Comparison of ENCODE assay signal across 10 mouse cellular contexts in the genomic region with DNA sequence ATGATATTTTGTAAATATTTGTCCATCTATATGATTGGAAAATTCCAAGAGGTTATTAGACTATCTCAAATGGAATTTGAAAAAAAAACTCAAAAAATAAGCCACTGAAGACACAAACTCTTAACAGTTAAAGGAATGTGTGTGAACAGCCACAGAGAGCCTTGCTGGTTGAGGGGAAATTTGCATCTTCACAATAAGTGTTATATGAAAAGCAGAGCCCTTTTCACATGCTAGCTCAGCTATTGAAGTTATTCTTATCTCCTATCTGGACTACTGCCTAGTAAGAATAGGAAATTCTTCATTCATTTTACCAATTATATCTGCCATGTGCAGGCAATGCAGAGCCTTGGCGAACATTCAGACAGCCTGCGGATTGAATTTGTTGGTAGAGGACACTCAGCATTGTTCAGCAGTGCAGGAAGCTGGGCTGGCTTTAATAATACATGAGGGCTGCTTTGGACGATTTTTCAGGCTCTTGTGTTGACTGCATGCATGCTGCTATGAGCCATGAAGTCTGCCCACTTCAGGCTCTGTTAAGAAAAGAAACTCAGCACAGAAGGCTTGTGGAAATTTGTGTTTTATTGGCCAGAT.
A peak's percentile ranks its signal among the peaks of the same experiment; 100 is the strongest.
DNase-seq lines count a peak whose midpoint lies in the region; ATAC-seq and TF ChIP-seq lines count a peak whose summit lies in the region.
"Had no signal": no experiment of that assay in that cellular context is flagged by ENCODE, and none has a peak within 500 bp of the region (broad histone marks: within the 10 kb centered on the region; RNA-seq: fewer than 3 reads in every experiment).

No protein-coding gene starts in this region.

- H3K27me3 ChIP-seq in lung, postnatal 0 days (replicated peaks; ENCODE audit: insufficient read depth, low read length) = no peaks in the 10 kb centered on the region

- no peak for TF ChIP-seq CTCF in lung, postnatal 0 days (IDR thresholded peaks at IDR 0.05)
- TF ChIP-seq CTCF in gastrocnemius, adult 2 months (IDR thresholded peaks at IDR 0.05) = no peak

- intact Hi-C loops in left cerebral cortex, postnatal 36 days (cut with DNase I) = loop anchor here (10.0 kb wide), 1 partner anchor 383 kb away; no protein-coding TSS in a partner anchor
- intact Hi-C loops in gastrocnemius, adult 2 months (cut with DNase I) = no loop called here

- no peaks in the 10 kb centered on the region for H3K9me3 ChIP-seq in lung, postnatal 0 days (ENCODE audit: low read length)
- H3K9me3 ChIP-seq: heart, embryonic 10.5 days had no signal

- WGBS in lung, postnatal 0 days = 14% methylated on average over 3 of the region's 3 CpGs

- no peak overlapping the region for H3K4me3 ChIP-seq in lung, postnatal 0 days (ENCODE audit: low read depth, low read length)
- no peak overlapping the region for H3K4me3 ChIP-seq in gastrocnemius, adult 2 months
- H3K4me3 ChIP-seq: heart, embryonic 10.5 days had no signal

- no peaks in the 10 kb centered on the region for H3K36me3 ChIP-seq in lung, postnatal 0 days (ENCODE audit: insufficient read depth, low read length)
- H3K36me3 ChIP-seq: heart, embryonic 10.5 days had no signal

- no peak for TF ChIP-seq EP300 in lung, postnatal 0 days (IDR thresholded peaks at IDR 0.05)

- H3K4me2 ChIP-seq in lung, postnatal 0 days (replicated peaks; ENCODE audit: low read depth, low read length) = no peak overlapping the region

- no peak for ATAC-seq in lung, postnatal 0 days

- DNase-seq in cerebellum, postnatal 25 days = peak; percentile 6 to 7
- DNase-seq in cerebellum, postnatal 36 days = no peak
- peak; percentile 21 for DNase-seq in lung, postnatal 0 days (ENCODE audit: low spot score)
- DNase-seq in lung, postnatal 10 days = no peak
- DNase-seq in left cerebral cortex, postnatal 36 days (ENCODE audit: low spot score in 2 of 2) = peak; percentile 15 to 17
- peak; percentile 15 for DNase-seq in right cerebral cortex, postnatal 4 days
- no peak for DNase-seq in spleen, adult 18-20 months
- DNase-seq in gastrocnemius, adult 2 months = no peak

- H3K4me1 ChIP-seq in lung, postnatal 0 days (ENCODE audit: insufficient read depth, low read depth, low read length) = no peaks in the 10 kb centered on the region
- H3K4me1 ChIP-seq: heart, embryonic 10.5 days had no signal

- H3K9ac ChIP-seq in lung, postnatal 0 days (replicated peaks; ENCODE audit: low read depth) = no peak overlapping the region

- H3K27ac ChIP-seq in lung, postnatal 0 days (ENCODE audit: low read length) = no peak overlapping the region
- H3K27ac ChIP-seq in gastrocnemius, adult 2 months = no peak overlapping the region
- H3K27ac ChIP-seq: heart, embryonic 10.5 days; macrophage had no signal

Comparison
In these comparisons a context has a peak if more than half of its experiments do, and no peak if none do; other contexts are left out.
1. DNase-seq: peak in cerebellum, postnatal 25 days (2 of 2), lung, postnatal 0 days (single experiment), left cerebral cortex, postnatal 36 days (2 of 2) and right cerebral cortex, postnatal 4 days (single experiment); none in cerebellum, postnatal 36 days (0 of 2), lung, postnatal 10 days (single experiment), spleen, adult 18-20 months (0 of 2) and gastrocnemius, adult 2 months (single experiment).